Mouse (Mus musculus) retina, postnatal 1 day (tissue): Measurements from ENCODE around the gene Pcp4l1.
A peak's percentile ranks its signal among the peaks of the same experiment; 100 is the strongest.

ENCODE experiments used
- DNase-seq: peaks from one replicate; pipeline ENCODE4 v3.0.0-alpha.2; 2012

The Pcp4l1 gene

GRCm38 (mm10) chr1:171221281-171222193 lies 25.5 kb upstream of the Pcp4l1 start:
- DNase-seq = peak; percentile 11

- DNase-seq = peak; percentile 88
These were observed 24.8 kb upstream of the Pcp4l1 start for GRCm38 (mm10) chr1:171220871-171221270.

- DNase-seq = no peak
These were observed 20.3 kb upstream of the Pcp4l1 start for GRCm38 (mm10) chr1:171216241-171216955.

GRCm38 (mm10) chr1:171213801-171214496 lies 17.9 kb upstream of the Pcp4l1 start, which contains the start of gene Nr1i3:
TSS of gene Nr1i3 (plus strand) at chr1:171213970.
- no peak for DNase-seq

GRCm38 (mm10) chr1:171212854-171213253 lies 16.8 kb upstream of the Pcp4l1 start:
- no peak for DNase-seq

- no peak for DNase-seq
These were observed 13.3 kb upstream of the Pcp4l1 start for GRCm38 (mm10) chr1:171209409-171209808.

- DNase-seq = no peak
These were observed 9.8 kb upstream of the Pcp4l1 start for GRCm38 (mm10) chr1:171205704-171206493.

- DNase-seq = no peak
These were observed 8.2 kb upstream of the Pcp4l1 start for GRCm38 (mm10) chr1:171204249-171204644.

GRCm38 (mm10) chr1:171203471-171204248 lies 7.6 kb upstream of the Pcp4l1 start:
- no peak for DNase-seq

GRCm38 (mm10) chr1:171200769-171201168 lies 4.7 kb upstream of the Pcp4l1 start:
- no peak for DNase-seq

GRCm38 (mm10) chr1:171199532-171199931 lies 3.5 kb upstream of the Pcp4l1 start:
- DNase-seq = no peak

- DNase-seq = peak; percentile 55
These were observed 834 bp downstream of the Pcp4l1 start for GRCm38 (mm10) chr1:171195046-171195822.

- peak; percentile 35 for DNase-seq
These were observed 1.9 kb downstream of the Pcp4l1 start for GRCm38 (mm10) chr1:171193911-171194830.

- DNase-seq = peak; percentile 74
These were observed 2.8 kb downstream of the Pcp4l1 start for GRCm38 (mm10) chr1:171193093-171193840.

GRCm38 (mm10) chr1:171192283-171192682 lies 3.8 kb downstream of the Pcp4l1 start:
- DNase-seq = no peak

- no peak for DNase-seq
These were observed 5.2 kb downstream of the Pcp4l1 start for GRCm38 (mm10) chr1:171190832-171191231.

- peak; percentile 11 for DNase-seq
These were observed 6.5 kb downstream of the Pcp4l1 start for GRCm38 (mm10) chr1:171189476-171190114.

- no peak for DNase-seq
These were observed 7.0 kb downstream of the Pcp4l1 start for GRCm38 (mm10) chr1:171189046-171189445.
